Mouse (Mus musculus) induced T-regulatory cell, adult 2 months (primary cell): ENCODE measurements around the gene Ifnz.
A peak's percentile ranks its signal among the peaks of the same experiment; 100 is the strongest.
"Not testable (repeated sequence)": the region's sequence is repeated elsewhere in the genome, so short reads cannot be mapped to it uniquely, and the experiment has no call there.

Experiments
- DNase-seq: peaks from one replicate; pipeline ENCODE4 v3.0.0-alpha.2; 2012; ENCODE audit warnings: low read depth

The Ifnz gene

DNA sequence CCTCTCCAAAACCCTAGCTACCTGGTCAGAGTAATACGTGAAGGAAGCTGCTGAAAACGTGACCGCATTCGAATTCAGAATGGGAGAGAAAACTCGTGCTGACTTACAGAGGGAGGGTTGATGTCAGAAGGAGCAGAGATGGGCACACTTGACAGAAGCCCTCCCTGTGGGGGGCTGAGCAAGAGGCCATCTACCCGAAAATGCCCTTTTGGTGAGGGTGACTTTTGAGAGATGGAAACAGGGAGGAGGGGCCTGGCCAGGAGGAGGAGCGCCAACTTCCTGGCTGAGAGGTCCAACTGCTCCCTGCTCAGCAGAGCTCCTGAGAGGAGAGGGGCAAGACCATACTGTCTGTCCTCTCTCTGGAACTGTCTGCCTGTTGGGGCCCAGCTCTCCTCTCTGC lies at the start of gene Ifnz:
Gene Ifnz (plus strand): TSS at position 301 of the 400 bp plus-strand sequence.
- not testable (repeated sequence) for DNase-seq

DNA sequence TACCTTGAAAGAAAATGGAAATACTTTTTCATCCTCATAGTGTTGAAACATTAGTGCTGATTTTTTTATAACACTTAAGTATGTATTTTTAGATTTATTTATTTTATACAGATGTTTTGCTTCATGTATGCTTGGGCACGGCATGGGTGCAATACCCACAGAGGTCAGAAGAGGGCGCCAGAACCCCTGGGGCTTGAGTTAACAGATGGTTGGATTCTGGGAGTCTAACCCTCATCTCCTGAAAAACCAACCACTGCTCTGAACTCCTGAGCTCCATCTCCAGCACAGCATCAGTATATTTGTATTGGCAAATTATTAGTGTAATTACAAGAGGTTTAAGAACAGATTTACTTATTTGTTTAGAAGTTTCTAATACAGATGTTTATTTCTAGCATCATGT lies 43.5 kb upstream of the Ifnz start:
- peak; percentile 90 for DNase-seq

DNA sequence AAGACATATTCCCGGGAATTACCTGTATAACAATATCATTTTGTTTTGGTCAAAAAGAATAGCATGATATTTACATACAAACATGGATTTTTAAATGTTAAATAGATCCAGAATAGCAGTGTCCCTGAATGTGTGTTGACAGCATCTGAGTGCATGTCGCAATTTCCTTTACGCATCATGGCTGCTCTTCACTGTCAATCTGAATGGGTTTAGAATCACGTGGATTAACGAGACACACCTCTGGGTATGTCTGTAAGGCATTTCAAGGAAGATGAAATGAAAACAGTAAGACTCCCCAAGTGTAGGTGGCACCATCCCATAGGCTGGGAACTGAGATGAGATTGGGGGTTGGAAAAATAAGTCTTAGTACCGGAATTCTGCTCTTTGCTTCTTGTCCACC lies 42.9 kb upstream of the Ifnz start:
- no peak for DNase-seq

DNA sequence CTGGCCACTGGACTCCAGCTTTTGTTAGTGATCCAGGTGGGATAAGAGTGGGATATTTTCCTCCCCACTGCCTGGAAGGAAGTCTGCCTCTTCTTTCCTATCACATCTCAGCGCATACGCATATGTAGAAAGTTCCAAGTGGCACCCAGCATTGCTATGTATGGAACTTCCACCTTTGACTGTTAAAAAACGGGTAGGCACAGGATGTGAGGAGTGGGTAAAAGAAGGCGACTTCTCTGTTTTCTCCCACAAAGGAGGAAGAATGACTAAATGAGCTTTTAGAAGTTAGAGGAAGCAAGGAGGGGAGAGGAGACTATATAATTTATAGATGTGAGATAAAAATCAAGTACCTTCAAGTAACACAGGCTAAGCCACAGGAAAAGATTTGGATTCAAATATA lies 40.5 kb upstream of the Ifnz start:
- no peak for DNase-seq

DNA sequence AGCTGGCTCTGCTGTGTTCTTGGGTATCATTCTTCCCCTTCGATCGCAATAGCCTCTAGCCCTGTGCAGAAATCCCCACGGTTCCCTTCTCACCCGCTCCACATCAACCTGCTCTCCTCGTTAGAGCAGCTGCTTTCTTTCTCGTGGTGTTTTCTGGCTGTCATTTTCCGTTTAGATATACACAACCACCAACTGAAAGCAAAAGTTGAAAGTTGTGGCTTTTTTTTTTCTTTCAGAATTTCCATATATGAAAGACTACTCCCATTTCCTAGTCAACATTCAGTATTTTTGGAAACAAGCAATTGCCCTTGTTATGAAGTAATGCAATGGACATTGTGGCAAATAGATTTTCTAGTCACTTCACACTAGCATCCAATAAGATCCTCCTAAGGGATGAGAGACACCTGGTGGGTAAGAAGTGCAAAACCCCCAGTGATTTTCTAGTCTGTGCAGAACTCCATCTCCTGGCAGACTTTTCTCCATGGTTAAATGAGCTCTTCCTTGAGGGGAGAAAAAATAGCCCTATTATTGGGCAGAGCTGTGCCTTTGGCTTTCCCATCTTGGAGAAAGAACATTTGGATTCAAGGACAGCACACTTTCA lies 39.1 kb upstream of the Ifnz start:
- peak; percentile 58 for DNase-seq

DNA sequence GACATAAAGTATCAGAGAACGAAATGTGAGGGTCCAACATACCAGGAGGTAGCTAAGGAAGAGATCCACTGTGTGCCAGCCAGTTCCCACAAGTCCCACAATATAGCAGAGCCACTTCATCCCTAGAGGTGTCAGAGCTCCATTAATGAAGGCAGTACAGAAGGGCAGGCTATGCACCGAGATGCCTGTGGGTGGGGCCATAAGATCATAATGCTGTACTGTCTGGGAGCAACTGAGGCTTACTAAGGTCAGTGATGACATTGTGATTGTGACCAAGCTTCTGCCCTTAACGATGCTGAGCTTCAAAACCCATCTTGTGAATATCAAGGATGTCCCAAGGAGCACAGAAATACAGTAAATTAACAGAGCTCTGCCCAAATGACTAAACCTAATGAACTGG lies 37.7 kb upstream of the Ifnz start:
- DNase-seq: peak; percentile 29

DNA sequence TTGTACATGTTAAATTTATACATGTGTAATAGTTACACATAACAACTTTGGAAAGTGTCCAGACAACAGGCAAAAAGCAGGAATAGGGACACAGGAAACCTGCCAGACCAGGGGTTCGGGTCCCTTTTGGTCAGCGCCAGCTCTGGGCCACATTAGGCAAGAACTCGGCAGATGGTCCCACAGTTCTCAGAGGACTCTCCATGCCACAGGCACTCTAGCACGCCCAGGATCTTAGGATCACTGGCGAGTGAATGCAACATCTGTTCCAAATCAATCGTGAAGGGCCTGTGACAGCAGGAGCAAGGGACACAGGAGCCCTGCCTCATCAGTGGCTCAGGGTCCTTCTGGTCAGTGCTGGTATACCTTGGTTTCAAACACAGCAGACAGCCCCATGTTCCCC lies 32.0 kb upstream of the Ifnz start:
- no peak for DNase-seq

DNA sequence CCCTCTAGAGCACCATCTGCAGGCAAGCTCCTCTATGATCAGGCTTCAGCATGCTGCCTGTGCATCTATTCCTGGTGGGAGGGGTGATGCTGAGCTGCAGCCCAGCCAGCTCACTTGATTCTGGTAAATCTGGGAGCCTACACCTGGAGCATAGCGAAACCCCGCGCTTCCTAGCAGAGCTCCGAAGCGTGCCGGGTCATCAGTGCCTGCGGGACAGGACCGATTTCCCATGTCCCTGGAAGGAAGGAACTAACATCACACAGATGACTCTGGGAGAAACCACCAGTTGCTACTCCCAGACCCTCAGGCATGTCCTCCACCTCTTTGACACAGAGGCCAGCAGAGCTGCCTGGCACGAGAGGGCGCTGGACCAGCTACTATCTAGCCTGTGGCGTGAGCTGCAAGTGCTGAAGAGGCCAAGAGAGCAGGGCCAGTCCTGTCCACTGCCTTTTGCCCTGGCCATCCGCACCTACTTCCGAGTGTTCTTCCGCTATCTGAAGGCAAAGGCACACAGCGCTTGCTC lies 27.1 kb upstream of the Ifnz start, which contains the start of gene Gm13271:
Gene Gm13271 (plus strand): TSS at position 51 of the 523 bp plus-strand sequence.
- DNase-seq: not testable (repeated sequence)

DNA sequence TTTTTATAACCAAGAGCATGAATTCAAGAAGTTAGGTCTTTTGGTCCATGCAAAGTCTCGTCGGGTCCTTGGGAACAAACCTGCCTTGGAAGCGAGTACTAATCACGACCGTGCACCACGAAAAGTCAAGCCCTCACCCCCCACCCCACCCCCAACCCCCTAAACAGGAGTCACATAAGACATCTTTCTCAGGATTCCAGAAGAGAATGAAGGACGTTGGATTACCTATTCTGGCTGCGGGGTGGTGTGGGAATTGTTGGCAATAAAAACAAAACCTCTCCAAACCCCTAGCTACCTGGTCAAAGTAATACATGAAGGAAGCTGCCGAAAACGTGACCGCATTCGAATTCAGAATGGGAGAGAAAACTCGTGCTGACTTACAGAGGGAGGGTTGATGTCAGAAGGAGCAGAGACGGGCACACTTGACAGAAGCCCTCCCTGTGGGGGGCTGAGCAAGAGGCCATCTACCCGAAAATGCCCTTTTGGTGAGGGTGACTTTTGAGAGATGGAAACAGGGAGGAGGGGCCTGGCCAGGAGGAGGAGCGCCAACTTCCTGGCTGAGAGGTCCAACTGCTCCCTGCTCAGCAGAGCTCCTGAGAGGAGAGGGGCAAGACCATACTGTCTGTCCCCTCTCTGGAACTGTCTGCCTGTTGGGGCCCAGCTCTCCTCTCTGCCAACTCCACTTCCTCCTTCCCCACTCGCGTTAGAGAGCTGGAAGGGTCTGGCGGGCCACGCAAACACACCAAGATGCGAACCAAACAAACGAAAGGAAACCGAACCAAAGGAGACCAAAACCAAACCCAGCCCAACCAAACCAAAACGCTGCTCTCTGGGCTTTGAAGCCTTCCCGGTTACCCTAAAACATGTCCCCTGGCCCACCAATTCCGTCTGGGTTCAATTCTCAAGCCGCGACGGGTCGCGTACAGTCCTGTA lies 25.1 kb upstream of the Ifnz start:
- DNase-seq: peak; percentile 77

DNA sequence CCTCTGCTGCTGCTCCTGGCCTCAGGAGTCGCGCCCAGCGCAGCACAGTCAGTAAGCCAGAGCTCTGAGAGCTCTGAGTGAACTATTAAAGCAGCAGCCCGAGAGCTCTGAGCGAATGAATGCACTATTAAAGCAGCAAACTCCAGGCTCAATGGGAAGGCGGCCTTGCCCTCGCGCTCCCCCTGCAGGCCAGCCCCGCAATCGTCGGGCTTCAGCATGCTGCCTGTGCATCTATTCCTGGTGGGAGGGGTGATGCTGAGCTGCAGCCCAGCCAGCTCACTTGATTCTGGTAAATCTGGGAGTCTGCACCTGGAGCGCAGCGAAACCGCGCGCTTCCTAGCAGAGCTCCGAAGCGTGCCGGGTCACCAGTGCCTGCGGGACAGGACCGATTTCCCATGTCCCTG lies 24.3 kb upstream of the Ifnz start:
- DNase-seq: peak; percentile 91

DNA sequence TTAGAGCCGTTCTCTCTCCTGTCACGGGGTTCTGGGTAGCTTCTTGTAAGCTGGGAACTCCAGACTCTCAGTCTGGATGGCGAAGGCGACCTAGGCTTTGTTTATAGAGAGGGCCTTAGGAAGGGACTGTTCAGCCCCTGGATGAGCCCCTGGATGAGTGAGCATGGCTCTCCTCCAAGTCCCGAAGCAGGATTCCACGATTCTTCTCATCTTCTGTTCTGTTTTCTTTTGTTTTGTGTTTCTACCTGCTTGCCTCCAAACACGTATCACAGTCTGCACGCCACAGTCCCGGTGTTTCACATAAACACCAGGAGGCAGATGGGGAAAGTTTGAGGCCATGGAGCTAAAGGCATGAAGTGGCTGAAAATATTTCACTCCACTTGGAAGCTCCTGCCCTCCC lies 23.2 kb upstream of the Ifnz start:
- DNase-seq: not testable (repeated sequence)

DNA sequence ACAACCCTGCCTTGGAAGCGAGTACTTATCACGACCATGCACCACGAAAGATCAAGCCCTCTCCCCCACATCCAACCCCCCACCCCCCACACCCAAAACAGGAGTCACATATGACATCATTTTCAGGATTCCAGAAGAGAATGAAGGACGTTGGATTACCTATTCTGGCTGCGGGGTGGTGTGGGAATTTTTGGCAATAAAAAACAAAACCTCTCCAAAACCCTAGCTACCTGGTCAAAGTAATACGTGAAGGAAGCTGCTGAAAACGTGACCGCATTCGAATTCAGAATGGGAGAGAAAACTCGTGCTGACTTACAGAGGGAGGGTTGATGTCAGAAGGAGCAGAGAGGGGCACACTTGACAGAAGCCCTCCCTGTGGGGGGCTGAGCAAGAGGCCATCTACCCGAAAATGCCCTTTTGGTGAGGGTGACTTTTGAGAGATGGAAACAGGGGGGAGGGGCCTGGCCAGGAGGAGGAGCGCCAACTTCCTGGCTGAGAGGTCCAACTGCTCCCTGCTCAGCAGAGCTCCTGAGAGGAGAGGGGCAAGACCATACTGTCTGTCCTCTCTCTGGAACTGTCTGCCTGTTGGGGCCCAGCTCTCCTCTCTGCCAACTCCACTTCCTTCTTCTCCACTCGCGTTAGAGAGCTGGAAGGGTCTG lies 22.2 kb upstream of the Ifnz start, which contains the start of gene Gm13283:
Gene Gm13283 (plus strand): TSS at position 510 of the 659 bp plus-strand sequence.
- DNase-seq: not testable (repeated sequence)

DNA sequence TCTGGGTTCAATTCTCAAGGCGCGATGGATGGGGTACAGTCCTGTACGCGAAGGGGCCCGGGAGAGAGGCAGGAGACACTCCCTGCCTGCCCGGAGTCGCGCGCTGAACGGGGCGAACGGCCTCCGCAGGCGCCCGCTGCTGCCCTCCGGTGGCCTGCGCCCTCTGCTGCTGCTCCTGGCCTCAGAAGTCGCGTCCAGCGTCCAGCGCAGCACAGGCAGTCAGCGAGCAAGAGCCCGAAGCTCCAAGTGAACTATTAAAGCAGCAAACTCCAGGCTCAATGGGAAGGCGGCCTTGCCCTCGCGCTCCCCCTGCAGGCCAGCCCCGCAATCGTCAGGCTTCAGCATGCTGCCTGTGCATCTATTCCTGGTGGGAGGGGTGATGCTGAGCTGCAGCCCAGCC lies 21.5 kb upstream of the Ifnz start:
- DNase-seq: peak; percentile 76

DNA sequence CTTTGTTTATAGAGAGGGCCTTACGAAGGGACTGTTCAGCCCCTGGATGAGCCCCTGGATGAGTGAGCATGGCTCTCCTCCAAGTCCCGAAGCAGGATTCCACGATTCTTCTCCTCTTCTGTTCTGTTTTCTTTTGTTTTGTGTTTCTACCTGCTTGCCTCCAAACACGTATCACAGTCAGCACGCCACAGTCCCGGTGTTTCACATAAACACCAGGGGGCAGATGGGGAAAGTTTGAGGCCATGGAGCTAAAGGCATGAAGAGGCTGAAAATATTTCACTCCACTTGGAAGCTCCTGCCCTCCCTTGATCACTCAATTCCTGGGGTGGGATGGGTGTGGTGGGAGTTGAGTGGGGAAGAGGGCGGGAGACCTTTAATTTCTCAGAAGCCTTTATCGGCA lies 20.2 kb upstream of the Ifnz start:
- DNase-seq: not testable (repeated sequence)

DNA sequence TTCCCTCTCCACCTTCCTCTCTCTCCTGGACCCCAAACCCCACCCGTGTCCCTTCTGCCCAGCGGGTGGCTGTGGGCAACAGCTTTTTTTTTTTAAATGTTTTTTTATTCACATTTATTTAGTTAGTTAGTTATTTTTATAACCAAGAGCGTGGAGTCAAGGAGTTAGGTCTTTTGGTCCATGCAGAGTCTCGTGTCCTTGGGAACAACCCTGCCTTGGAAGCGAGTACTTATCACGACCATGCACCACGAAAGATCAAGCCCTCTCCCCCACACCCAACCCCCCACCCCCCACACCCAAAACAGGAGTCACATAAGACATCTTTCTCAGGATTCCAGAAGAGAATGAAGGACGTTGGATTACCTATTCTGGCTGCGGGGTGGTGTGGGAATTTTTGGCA lies 19.6 kb upstream of the Ifnz start:
- DNase-seq: not testable (repeated sequence)

DNA sequence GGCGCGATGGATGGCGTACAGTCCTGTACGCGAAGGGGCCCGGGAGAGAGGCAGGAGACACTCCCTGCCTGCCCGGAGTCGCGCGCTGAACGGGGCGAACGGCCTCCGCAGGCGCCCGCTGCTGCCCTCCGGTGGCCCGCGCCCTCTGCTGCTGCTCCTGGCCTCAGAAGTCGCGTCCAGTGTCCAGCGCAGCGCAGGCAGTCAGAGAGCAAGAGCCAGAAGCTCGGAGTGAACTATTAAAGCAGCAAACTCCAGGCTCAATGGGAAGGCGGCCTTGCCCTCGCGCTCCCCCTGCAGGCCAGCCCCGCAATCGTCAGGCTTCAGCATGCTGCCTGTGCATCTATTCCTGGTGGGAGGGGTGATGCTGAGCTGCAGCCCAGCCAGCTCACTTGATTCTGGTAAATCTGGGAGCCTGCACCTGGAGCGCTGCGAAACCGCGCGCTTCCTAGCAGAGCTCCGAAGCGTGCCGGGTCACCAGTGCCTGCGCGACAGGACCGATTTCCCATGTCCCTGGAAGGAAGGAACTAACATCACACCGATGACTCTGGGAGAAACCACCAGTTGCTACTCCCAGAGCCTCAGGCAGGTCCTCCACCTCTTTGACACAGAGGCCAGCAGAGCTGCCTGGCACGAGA lies 18.4 kb upstream of the Ifnz start:
- DNase-seq: peak; percentile 72

DNA sequence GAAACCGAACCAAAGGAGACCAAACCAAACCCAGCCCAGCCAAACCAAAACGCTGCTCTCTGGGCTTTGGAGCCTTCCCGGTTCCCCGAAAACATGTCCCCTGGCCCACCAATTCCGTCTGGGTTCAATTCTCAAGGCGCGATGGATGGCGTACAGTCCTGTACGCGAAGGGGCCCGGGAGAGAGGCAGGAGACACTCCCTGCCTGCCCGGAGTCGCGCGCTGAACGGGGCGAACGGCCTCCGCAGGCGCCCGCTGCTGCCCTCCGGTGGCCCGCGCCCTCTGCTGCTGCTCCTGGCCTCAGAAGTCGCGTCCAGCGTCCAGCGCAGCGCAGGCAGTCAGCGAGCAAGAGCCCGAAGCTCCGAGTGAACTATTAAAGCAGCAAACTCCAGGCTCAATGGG lies 8.4 kb upstream of the Ifnz start, which contains the start of gene Gm13290:
Gene Gm13290 (plus strand): TSS at position 301 of the 400 bp plus-strand sequence.
- not testable (repeated sequence) for DNase-seq

DNA sequence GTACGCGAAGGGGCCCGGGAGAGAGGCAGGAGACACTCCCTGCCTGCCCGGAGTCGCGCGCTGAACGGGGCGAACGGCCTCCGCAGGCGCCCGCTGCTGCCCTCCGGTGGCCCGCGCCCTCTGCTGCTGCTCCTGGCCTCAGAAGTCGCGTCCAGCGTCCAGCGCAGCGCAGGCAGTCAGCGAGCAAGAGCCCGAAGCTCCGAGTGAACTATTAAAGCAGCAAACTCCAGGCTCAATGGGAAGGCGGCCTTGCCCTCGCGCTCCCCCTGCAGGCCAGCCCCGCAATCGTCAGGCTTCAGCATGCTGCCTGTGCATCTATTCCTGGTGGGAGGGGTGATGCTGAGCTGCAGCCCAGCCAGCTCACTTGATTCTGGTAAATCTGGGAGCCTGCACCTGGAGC lies 5.3 kb upstream of the Ifnz start, which contains the start of gene Gm13289:
Gene Gm13289 (plus strand): TSS at position 301 of the 400 bp plus-strand sequence.
- not testable (repeated sequence) for DNase-seq

DNA sequence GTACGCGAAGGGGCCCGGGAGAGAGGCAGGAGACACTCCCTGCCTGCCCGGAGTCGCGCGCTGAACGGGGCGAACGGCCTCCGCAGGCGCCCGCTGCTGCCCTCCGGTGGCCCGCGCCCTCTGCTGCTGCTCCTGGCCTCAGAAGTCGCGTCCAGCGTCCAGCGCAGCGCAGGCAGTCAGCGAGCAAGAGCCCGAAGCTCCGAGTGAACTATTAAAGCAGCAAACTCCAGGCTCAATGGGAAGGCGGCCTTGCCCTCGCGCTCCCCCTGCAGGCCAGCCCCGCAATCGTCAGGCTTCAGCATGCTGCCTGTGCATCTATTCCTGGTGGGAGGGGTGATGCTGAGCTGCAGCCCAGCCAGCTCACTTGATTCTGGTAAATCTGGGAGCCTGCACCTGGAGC lies 2.4 kb upstream of the Ifnz start, which contains the start of gene Gm13272:
Gene Gm13272 (plus strand): TSS at position 301 of the 400 bp plus-strand sequence.
- DNase-seq: not testable (repeated sequence)

DNA sequence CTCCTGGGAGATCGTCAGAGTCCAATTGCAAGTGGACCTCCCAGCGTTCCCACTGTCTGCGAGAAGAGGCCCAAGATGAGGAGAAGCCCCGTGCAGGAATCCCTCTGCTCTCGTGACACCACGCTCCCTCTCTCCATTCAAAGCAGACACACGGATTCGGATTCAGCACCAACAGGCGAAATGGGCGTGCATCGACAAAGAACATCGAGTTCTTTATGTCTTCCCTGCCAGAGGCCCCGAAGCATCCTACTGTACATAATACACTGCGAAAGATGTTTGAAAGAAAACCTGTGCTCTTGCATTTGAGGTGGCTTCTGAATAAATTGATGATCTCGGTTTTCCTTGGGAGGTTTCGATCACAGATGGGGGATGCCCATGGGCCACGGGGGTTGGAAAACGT lies 1.6 kb upstream of the Ifnz start:
- not testable (repeated sequence) for DNase-seq

DNA sequence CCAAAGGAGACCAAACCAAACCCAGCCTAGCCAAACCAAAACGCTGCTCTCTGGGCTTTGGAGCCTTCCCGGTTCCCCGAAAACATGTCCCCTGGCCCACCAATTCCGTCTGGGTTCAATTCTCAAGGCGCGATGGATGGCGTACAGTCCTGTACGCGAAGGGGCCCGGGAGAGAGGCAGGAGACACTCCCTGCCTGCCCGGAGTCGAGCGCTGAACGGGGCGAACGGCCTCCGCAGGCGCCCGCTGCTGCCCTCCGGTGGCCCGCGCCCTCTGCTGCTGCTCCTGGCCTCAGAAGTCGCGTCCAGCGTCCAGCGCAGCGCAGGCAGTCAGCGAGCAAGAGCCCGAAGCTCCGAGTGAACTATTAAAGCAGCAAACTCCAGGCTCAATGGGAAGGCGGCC lies 404 bp downstream of the Ifnz start:
- DNase-seq: not testable (repeated sequence)
